Mouse (Mus musculus) hindbrain, embryonic 11.5 days (tissue): Measurements from ENCODE around the gene 1700012A03Rik. TPM values are rescaled to one million over a fixed set of nuclear protein-coding genes. Genes with fewer than 3 reads are reported as not detected.

Experiments
- ATAC-seq: fragments of 200-750 bp; cut with Nextera tagmentation; 2 replicates; pipeline ENCODE4 v1.8.0; 2017; ENCODE audit warnings: mild to moderate bottlenecking, moderate TSS enrichment, moderate library complexity; ENCODE audit not compliant: low FRiP score
- DNase-seq: peaks from one replicate; pipeline ENCODE4 v3.0.0-alpha.2; 2015; ENCODE audit warnings: low spot score
- H3K27ac ChIP-seq: fragments of 300-500 bp; sonication (generic); 2 replicates; pipeline ENCODE4 v1.5.1; 2014; ENCODE audit warnings: mild to moderate bottlenecking, low read depth, low read length
- H3K27me3 ChIP-seq: fragments of 300-500 bp; sonication (generic); 2 replicates; pipeline ENCODE4 v1.6.1; 2014; ENCODE audit warnings: mild to moderate bottlenecking, low read length, moderate library complexity, mixed read lengths; ENCODE audit not compliant: control insufficient read depth, insufficient read depth
- H3K36me3 ChIP-seq: fragments of 300-500 bp; sonication (generic); 2 replicates; pipeline ENCODE4 v1.6.1; 2014; ENCODE audit warnings: mild to moderate bottlenecking, low read length, moderate library complexity, mixed read lengths; ENCODE audit not compliant: control insufficient read depth, insufficient read depth
- H3K4me1 ChIP-seq: fragments of 300-500 bp; sonication (generic); replicated peaks from 2 replicates; pipeline ENCODE4 v1.6.1; 2014; ENCODE audit warnings: low read length, mixed read lengths; ENCODE audit not compliant: control insufficient read depth, insufficient read depth
- H3K4me2 ChIP-seq: fragments of 300-500 bp; sonication (generic); replicated peaks from 2 replicates; pipeline ENCODE4 v1.6.1; 2014; ENCODE audit warnings: mild to moderate bottlenecking, low read depth, low read length
- H3K4me3 ChIP-seq: fragments of 300-500 bp; sonication (generic); 2 replicates; pipeline ENCODE4 v1.5.1; 2014; ENCODE audit warnings: low read depth, low read length
- H3K9ac ChIP-seq: fragments of 300-500 bp; sonication (generic); 2 replicates; pipeline ENCODE4 v1.6.1; 2014; ENCODE audit warnings: low read depth, low read length
- H3K9me3 ChIP-seq: fragments of 300-500 bp; sonication (generic); 2 replicates; pipeline ENCODE4 v1.6.1; 2016; ENCODE audit warnings: low read length; ENCODE audit not compliant: control insufficient read depth
- WGBS: fragments of 180-500 bp; shearing (Covaris S2); extraction: QIAGEN DNeasy Blood & Tissue Kit; methylation state at CpG from one replicate; pipeline ENCODE4 v1.1.7; 2014; 5-methylcytosine and 5-hydroxymethylcytosine counted together
- polyA plus RNA-seq: library from polyadenylated mRNA; unstranded; fragments of >200 nt; fragmentation: Nextera tagmentation; extraction: Ambion mirVana; gene quantifications from 2 replicates; pipeline ENCODE4 v1.2.1, GENCODE M21; 2014

1700012A03Rik gene
- not detected in 2 replicates for polyA plus RNA-seq

GRCm38 (mm10) chr6:32049951-32050345 is at the start of gene 1700012A03Rik:
Gene 1700012A03Rik (plus strand): TSS chr6:32050246.
- Histone ChIP-seq H3K4me2 (no peak within 1 kb of the TSS), H3K4me1 (no peaks in the 10 kb centered on the region), H3K9ac (no peak within 1 kb of the TSS), H3K9me3 (no peaks in the 10 kb centered on the region), H3K27me3 (no peaks in the 10 kb centered on the region), H3K36me3 (no peaks in the 10 kb centered on the region), H3K4me3 (no peak within 1 kb of the TSS), H3K27ac (no peak within 1 kb of the TSS)
- no peak for DNase-seq
- WGBS, result 85% methylated on average over 3 of the region's 3 CpGs
- ATAC-seq, result no peak

DNA sequence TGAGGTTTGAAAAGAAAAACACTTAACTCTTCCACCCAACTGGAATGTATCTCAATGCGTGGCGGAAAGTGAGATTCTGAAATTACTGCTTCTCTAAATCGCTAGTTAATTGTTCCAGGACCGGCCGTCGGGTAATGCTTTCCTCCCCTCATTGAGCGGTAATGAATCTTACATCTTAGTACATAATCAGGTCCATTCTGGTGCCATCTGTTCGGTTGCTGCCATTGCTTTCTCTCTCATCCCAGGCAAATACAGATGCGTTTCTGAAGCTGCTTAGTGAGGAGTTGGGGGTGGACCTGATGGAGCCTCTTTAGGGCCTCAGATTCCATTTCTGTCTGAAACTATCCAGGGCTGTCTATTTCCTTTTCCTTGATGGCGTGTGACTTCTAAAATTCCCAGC is 45.8 kb upstream of the 1700012A03Rik start:
- Histone ChIP-seq H3K4me2 (no peak overlapping the region), H3K27ac (no peak overlapping the region), H3K9ac (no peak overlapping the region), H3K4me1 (no peaks in the 10 kb centered on the region), H3K9me3 (no peaks in the 10 kb centered on the region), H3K4me3 (no peak overlapping the region), H3K27me3 (no peaks in the 10 kb centered on the region), H3K36me3 (no peaks in the 10 kb centered on the region)
- 84% methylated on average over 10 of the region's 10 CpGs for WGBS
- no peak for DNase-seq
- no peak for ATAC-seq

GRCm38 (mm10) chr6:32005914-32006313 is 44.1 kb upstream of the 1700012A03Rik start:
- Histone ChIP-seq H3K9ac (no peak overlapping the region), H3K27ac (no peak overlapping the region), H3K27me3 (no peaks in the 10 kb centered on the region), H3K9me3 (no peaks in the 10 kb centered on the region), H3K4me2 (no peak overlapping the region), H3K36me3 (no peaks in the 10 kb centered on the region), H3K4me1 (no peaks in the 10 kb centered on the region), H3K4me3 (no peak overlapping the region)
- ATAC-seq, result no peak
- 84% methylated on average over 2 of the region's 2 CpGs for WGBS
- DNase-seq, result no peak

DNA sequence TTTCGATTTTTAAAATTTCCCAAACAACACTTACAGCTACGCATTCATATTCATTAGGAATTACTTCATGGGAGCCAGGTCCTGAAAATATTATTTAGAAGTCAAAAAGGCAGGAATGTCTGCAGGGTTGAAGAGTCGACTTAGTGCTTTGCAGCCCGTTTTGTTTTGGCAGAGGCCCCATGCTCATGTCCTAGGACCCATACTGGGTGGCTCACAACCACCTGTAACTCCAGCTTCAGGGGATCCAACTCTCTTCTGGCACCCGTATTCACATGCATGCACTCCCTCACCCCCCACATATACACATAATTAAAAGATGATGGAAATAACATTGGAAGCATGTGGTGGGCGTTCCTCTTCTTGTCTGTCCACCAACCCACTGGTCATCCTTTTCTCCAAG is 43.7 kb upstream of the 1700012A03Rik start:
- Histone ChIP-seq H3K4me1 (no peaks in the 10 kb centered on the region), H3K4me2 (no peak overlapping the region), H3K9ac (no peak overlapping the region), H3K4me3 (no peak overlapping the region), H3K36me3 (no peaks in the 10 kb centered on the region), H3K27ac (no peak overlapping the region), H3K27me3 (no peaks in the 10 kb centered on the region), H3K9me3 (no peaks in the 10 kb centered on the region)
- no peak for DNase-seq
- 87% methylated on average over 6 of the region's 6 CpGs for WGBS
- ATAC-seq, result no peak

- Histone ChIP-seq H3K9ac (no peak overlapping the region), H3K36me3 (no peaks in the 10 kb centered on the region), H3K9me3 (no peaks in the 10 kb centered on the region), H3K4me2 (no peak overlapping the region), H3K27ac (no peak overlapping the region), H3K4me3 (no peak overlapping the region), H3K4me1 (no peaks in the 10 kb centered on the region), H3K27me3 (no peaks in the 10 kb centered on the region)
- no peak for DNase-seq
- WGBS, result 90% methylated on average over 3 of the region's 3 CpGs
- no peak for ATAC-seq
Measured at GRCm38 (mm10) chr6:32007336-32007735, 42.7 kb upstream of the 1700012A03Rik start.

DNA sequence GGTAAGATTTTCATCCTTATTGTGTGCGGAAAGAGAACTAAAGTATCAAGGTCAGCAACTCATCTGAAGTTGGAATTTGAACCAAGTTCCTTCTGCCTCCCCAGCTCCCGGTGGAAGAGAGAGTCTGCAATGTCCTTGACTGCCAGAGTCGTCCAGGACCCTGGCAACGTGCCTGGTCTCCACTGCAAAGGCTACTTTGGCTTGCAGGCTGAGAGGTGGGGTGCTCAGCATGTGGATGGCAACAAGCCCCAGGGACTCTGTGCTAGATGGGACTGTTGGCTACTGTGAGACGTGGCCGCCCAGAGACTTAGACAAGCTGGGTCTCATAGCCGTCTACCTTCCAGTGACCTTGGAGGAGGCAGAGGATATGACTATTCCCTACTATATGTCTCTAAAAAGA is 33.2 kb upstream of the 1700012A03Rik start:
- Histone ChIP-seq H3K9ac (no peak overlapping the region), H3K27ac (no peak overlapping the region), H3K4me1 (no peaks in the 10 kb centered on the region), H3K4me3 (no peak overlapping the region), H3K27me3 (no peaks in the 10 kb centered on the region), H3K9me3 (no peaks in the 10 kb centered on the region), H3K36me3 (no peaks in the 10 kb centered on the region), H3K4me2 (no peak overlapping the region)
- WGBS, result 87% methylated on average over 7 of the region's 7 CpGs
- no peak for ATAC-seq
- DNase-seq, result no peak

- DNase-seq (no peak), ATAC-seq (no peak)
- no peak overlapping the region for H3K27ac ChIP-seq
- H3K4me2 ChIP-seq, result no peak overlapping the region
- no peak overlapping the region for H3K9ac ChIP-seq
- no peak overlapping the region for H3K4me3 ChIP-seq
- H3K36me3 ChIP-seq, result no peaks in the 10 kb centered on the region
- 84% methylated on average over 14 of the region's 14 CpGs for WGBS
- no peaks in the 10 kb centered on the region for H3K27me3 ChIP-seq
- H3K4me1 ChIP-seq, result no peaks in the 10 kb centered on the region
- H3K9me3 ChIP-seq, result no peaks in the 10 kb centered on the region
Measured at GRCm38 (mm10) chr6:32017406-32018104, 32.5 kb upstream of the 1700012A03Rik start.

- no peak overlapping the region for H3K4me2 ChIP-seq
- H3K9ac ChIP-seq, result no peak overlapping the region
- no peaks in the 10 kb centered on the region for H3K4me1 ChIP-seq
- no peak overlapping the region for H3K27ac ChIP-seq
- ATAC-seq, result no peak
- WGBS, result 90% methylated on average over 5 of the region's 5 CpGs
- H3K4me3 ChIP-seq, result no peak overlapping the region
- H3K36me3 ChIP-seq, result no peaks in the 10 kb centered on the region
- H3K27me3 ChIP-seq, result no peaks in the 10 kb centered on the region
- no peak for DNase-seq
- H3K9me3 ChIP-seq, result no peaks in the 10 kb centered on the region
Measured at GRCm38 (mm10) chr6:32018105-32018446, 32.0 kb upstream of the 1700012A03Rik start.

- H3K9ac ChIP-seq, result no peak overlapping the region
- ATAC-seq (no peak), DNase-seq (no peak)
- H3K4me3 ChIP-seq, result no peak overlapping the region
- WGBS, result 89% methylated on average over 10 of the region's 10 CpGs
- H3K9me3 ChIP-seq, result no peaks in the 10 kb centered on the region
- H3K4me2 ChIP-seq, result no peak overlapping the region
- no peaks in the 10 kb centered on the region for H3K27me3 ChIP-seq
- H3K27ac ChIP-seq, result no peak overlapping the region
- no peaks in the 10 kb centered on the region for H3K36me3 ChIP-seq
- H3K4me1 ChIP-seq, result no peaks in the 10 kb centered on the region
Measured at GRCm38 (mm10) chr6:32021853-32022536, 28.1 kb upstream of the 1700012A03Rik start.
